Mouse (Mus musculus) kidney, adult 2 months (tissue): Measurements from ENCODE around the gene Pygl.

Experiments used
- CTCF ChIP-seq: fragments of 200-500 bp; conservative IDR thresholded peaks from 2 replicates; pipeline ENCODE4 v1.5.1; 2011; ENCODE audit warnings: low read depth, mild to moderate bottlenecking, control low read depth, low read length, moderate library complexity, mixed read lengths; ENCODE audit not compliant: insufficient read depth, insufficient read length
- POLR2A ChIP-seq: fragments of 200-500 bp; IDR thresholded peaks from one replicate; pipeline ENCODE4 v1.6.1; 2011; ENCODE audit warnings: low read depth, low read length, control low read depth

DNA sequence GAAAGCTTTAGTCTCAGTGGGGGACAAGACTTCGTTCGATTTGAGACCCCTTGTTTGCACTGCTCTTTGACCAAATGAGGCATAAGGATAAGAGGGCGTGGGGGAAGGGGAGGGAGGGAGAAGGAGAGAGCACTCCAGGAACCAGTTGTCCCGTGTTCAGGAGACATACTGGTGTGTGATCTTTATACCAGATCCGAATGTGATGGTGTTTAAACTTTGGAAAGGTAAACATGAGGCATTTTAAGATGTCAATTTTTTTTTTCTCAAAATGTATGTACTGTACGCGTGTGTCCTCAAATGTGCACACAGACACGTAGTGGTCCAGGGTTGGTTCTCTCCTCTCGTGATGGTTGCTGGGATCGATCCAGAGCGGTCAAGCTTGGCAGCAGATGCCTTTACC lies 3.1 kb downstream of the Pygl start:
- TF ChIP-seq CTCF (no peak), POLR2A (no peak)
